Mouse (Mus musculus): Measurements from ENCODE around the gene Adra2c. TPM values are rescaled to one million over a fixed set of nuclear protein-coding genes. Genes with fewer than 3 reads are reported as not detected.

Gene Adra2c
- polyA plus RNA-seq, 1 experiment from 2014 or later = not detected

DNA sequence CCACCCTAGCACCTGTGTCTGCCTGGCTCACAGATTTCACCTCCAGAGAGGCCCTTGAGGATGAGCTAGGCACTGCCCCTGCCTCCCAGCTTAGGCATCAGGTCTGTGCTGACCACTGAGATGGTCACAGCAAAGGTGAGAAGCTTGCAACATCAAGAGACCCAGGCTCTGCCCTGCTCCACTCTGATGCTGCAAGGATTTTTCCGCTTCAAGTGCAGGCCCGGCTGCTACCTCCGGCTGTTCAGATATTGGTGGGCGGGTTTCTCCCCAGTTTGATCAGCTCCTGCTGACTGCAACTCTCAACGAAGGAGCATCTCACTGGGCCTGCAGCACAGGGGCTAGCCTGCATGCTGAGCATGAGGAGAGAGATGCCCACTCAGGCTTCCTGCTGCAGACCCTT, 8.1 kb downstream of the Adra2c start:
- no peak for TF ChIP-seq EP300 (optimal IDR thresholded peaks at IDR 0.05)
- no peak for TF ChIP-seq CTCF (IDR thresholded peaks at IDR 0.05; ENCODE audit: low read depth)

DNA sequence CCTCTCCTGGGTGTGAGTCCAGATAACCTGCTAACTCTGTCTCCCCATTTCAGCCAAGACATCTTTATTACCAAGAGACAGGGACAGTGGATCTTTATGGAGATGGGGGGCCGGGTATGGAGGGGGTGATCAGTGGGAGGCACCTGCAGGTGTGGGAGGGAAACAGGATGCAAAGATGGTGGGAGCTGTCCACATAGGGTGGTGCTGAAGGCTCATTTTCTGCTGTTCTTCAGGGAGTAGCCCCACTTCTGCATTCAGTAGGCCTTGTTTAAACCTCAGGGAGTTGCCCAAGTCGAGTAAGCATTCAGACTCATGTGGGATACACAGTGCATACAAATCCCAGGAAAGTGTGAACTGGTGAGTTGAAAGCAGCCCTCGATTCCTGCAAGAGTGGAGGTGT, 21.5 kb downstream of the Adra2c start:
- no peak for ATAC-seq (ENCODE audit: low FRiP score, low TSS enrichment)
- peak; percentile 41 for DNase-seq (ENCODE audit: low spot score)
- H3K9me3 ChIP-seq (ENCODE audit: control insufficient read depth, low read length) = no peaks in the 10 kb centered on the region
- H3K27me3 ChIP-seq (ENCODE audit: control insufficient read depth, insufficient read depth, low read length) = no peaks in the 10 kb centered on the region
- H3K4me1 ChIP-seq (replicated peaks; ENCODE audit: control insufficient read depth, insufficient read depth) = no peaks in the 10 kb centered on the region
- no peaks in the 10 kb centered on the region for H3K36me3 ChIP-seq (ENCODE audit: control insufficient read depth, insufficient read depth, low read length)
- H3K9ac ChIP-seq (ENCODE audit: low read length) = no peak overlapping the region
- H3K4me2 ChIP-seq (replicated peaks; ENCODE audit: low read depth) = no peak overlapping the region
- H3K4me3 ChIP-seq (ENCODE audit: low read depth, low read length) = no peak overlapping the region
- WGBS = 12% methylated on average over 3 of the region's 3 CpGs
- TF ChIP-seq CTCF (IDR thresholded peaks at IDR 0.05; ENCODE audit: low read depth) (no peak), EP300 (optimal IDR thresholded peaks at IDR 0.05) (no peak)
- H3K27ac ChIP-seq (replicated peaks) = no peak overlapping the region

More for the DNA sequence above, 8.1 kb downstream of the Adra2c start:
- WGBS = 76% methylated on average over 5 of the region's 5 CpGs
- H3K36me3 ChIP-seq (ENCODE audit: control insufficient read depth, insufficient read depth, low read length) = no peaks in the 10 kb centered on the region
- no peak overlapping the region for H3K27ac ChIP-seq (replicated peaks)
- H3K9me3 ChIP-seq (ENCODE audit: control insufficient read depth, low read length) = no peaks in the 10 kb centered on the region
- peaks cover 2% of the 10 kb centered on the region for H3K27me3 ChIP-seq (ENCODE audit: control insufficient read depth, insufficient read depth, low read length)
- H3K4me1 ChIP-seq (replicated peaks; ENCODE audit: control insufficient read depth, insufficient read depth) = no peaks in the 10 kb centered on the region
- no peak overlapping the region for H3K4me2 ChIP-seq (replicated peaks; ENCODE audit: low read depth)
- DNase-seq (ENCODE audit: low spot score) (no peak), ATAC-seq (ENCODE audit: low FRiP score, low TSS enrichment) (no peak)
- H3K4me3 ChIP-seq (ENCODE audit: low read depth, low read length) = no peak overlapping the region
- no peak overlapping the region for H3K9ac ChIP-seq (ENCODE audit: low read length)

DNA sequence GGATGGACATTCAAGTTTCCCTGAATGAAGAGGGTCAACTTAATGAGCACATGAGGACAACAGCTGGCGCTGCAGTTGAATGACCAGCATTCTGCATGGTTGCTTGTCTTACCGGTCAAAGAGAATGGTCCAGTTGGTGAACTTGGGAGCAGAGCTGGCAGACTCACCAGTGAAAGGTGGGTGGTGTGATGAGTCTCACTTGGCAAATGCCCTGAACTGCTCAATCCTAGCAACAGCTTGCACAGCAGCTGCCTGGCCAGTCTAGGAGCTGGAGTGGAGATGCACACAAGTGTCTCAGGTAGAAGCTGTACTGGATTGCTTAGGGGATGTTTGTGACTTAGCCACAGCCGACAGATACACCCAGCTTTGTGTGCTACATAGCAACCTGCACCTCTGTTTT, 26.1 kb downstream of the Adra2c start:
- 78% methylated on average over 3 of the region's 3 CpGs for WGBS
- no peak overlapping the region for H3K27ac ChIP-seq (replicated peaks)
- DNase-seq (ENCODE audit: low spot score) (no peak), ATAC-seq (ENCODE audit: low FRiP score, low TSS enrichment) (no peak)
- H3K9me3 ChIP-seq (ENCODE audit: control insufficient read depth, low read length) = no peaks in the 10 kb centered on the region
- no peaks in the 10 kb centered on the region for H3K36me3 ChIP-seq (ENCODE audit: control insufficient read depth, insufficient read depth, low read length)
- H3K4me3 ChIP-seq (ENCODE audit: low read depth, low read length) = no peak overlapping the region
- H3K27me3 ChIP-seq (ENCODE audit: control insufficient read depth, insufficient read depth, low read length) = no peaks in the 10 kb centered on the region
- no peak overlapping the region for H3K9ac ChIP-seq (ENCODE audit: low read length)
- no peaks in the 10 kb centered on the region for H3K4me1 ChIP-seq (replicated peaks; ENCODE audit: control insufficient read depth, insufficient read depth)
- no peak overlapping the region for H3K4me2 ChIP-seq (replicated peaks; ENCODE audit: low read depth)
- TF ChIP-seq EP300 (optimal IDR thresholded peaks at IDR 0.05) = no peak
- no peak for TF ChIP-seq CTCF (IDR thresholded peaks at IDR 0.05; ENCODE audit: low read depth)

DNA sequence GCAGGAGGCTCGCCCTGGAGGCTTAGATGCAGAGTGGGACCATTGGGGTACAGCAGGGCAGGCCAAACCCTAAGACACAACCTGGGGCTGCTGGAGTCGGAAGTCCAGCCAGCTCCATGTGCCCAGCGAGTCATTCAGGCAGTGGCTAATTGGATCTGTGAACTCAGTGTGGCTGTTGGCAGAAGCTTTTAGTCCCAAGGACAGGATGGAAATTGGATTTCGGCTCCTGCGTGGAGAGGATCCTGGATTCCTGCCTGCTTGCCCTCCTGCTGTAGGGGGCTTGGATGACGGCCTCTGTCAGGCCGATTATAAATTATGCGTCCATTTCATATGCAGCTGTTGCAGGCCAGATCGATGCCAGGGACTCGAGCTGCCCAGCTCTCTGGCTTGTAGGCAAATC, 27.2 kb downstream of the Adra2c start:
- H3K9ac ChIP-seq (ENCODE audit: low read length) = no peak overlapping the region
- no peaks in the 10 kb centered on the region for H3K4me1 ChIP-seq (replicated peaks; ENCODE audit: control insufficient read depth, insufficient read depth)
- TF ChIP-seq EP300 (optimal IDR thresholded peaks at IDR 0.05) = no peak
- TF ChIP-seq CTCF (IDR thresholded peaks at IDR 0.05; ENCODE audit: low read depth) = no peak
- WGBS = 72% methylated on average over 10 of the region's 10 CpGs
- DNase-seq (ENCODE audit: low spot score) (no peak), ATAC-seq (ENCODE audit: low FRiP score, low TSS enrichment) (no peak)
- H3K36me3 ChIP-seq (ENCODE audit: control insufficient read depth, insufficient read depth, low read length) = no peaks in the 10 kb centered on the region
- H3K4me2 ChIP-seq (replicated peaks; ENCODE audit: low read depth) = no peak overlapping the region
- no peaks in the 10 kb centered on the region for H3K9me3 ChIP-seq (ENCODE audit: control insufficient read depth, low read length)
- no peak overlapping the region for H3K4me3 ChIP-seq (ENCODE audit: low read depth, low read length)
- no peaks in the 10 kb centered on the region for H3K27me3 ChIP-seq (ENCODE audit: control insufficient read depth, insufficient read depth, low read length)
- H3K27ac ChIP-seq (replicated peaks) = no peak overlapping the region

DNA sequence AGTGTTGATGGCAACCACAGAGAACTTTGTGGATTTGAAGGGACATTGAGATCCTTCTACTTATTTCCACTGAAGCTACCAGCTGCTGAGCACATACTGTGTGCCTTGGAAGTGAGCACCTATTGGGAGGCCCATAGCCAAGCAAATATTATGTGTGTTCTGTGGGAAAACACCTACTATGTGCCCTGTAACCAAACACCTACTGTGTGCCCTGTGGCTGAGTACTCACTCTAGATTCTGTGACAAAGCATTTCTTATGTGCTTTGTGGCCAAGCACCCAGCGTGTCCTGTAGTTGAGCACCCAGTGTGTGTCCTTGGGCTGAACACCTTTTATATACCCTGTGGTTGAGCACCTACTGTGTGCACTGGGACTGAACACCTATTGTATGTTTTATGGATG, 28.6 kb downstream of the Adra2c start:
- 93% methylated on average over 1 of the region's 1 CpGs for WGBS
- no peak overlapping the region for H3K4me2 ChIP-seq (replicated peaks; ENCODE audit: low read depth)
- H3K4me1 ChIP-seq (replicated peaks; ENCODE audit: control insufficient read depth, insufficient read depth) = no peaks in the 10 kb centered on the region
- no peaks in the 10 kb centered on the region for H3K27me3 ChIP-seq (ENCODE audit: control insufficient read depth, insufficient read depth, low read length)
- no peak for TF ChIP-seq EP300 (optimal IDR thresholded peaks at IDR 0.05)
- TF ChIP-seq CTCF (IDR thresholded peaks at IDR 0.05; ENCODE audit: low read depth) = no peak
- H3K9me3 ChIP-seq (ENCODE audit: control insufficient read depth, low read length) = no peaks in the 10 kb centered on the region
- no peak overlapping the region for H3K27ac ChIP-seq (replicated peaks)
- H3K4me3 ChIP-seq (ENCODE audit: low read depth, low read length) = no peak overlapping the region
- no peak for DNase-seq (ENCODE audit: low spot score)
- H3K9ac ChIP-seq (ENCODE audit: low read length) = no peak overlapping the region
- ATAC-seq (ENCODE audit: low FRiP score, low TSS enrichment) = no peak
- no peaks in the 10 kb centered on the region for H3K36me3 ChIP-seq (ENCODE audit: control insufficient read depth, insufficient read depth, low read length)

DNA sequence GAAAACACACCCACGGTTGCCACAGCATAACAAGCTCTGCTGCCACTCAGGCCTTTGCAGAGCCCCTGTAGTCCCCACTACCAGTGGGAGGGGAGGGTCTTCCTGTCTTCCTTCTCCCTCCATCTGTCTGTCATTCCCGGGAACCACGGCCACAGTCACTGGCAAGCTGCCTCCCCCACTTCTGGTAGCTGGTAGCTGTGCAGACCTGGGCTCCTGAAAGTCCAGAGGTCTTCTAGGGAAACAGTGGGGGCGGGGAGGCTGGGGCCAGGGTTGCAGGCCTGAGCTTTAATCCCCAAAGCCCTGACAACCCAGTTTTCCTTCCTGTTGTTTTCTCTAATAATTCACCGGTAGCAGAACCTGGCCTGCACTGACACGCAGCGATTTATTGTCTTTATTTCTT, 31.7 kb downstream of the Adra2c start:
- no peak for TF ChIP-seq CTCF (IDR thresholded peaks at IDR 0.05; ENCODE audit: low read depth)
- H3K4me2 ChIP-seq (replicated peaks; ENCODE audit: low read depth) = no peak overlapping the region
- no peak overlapping the region for H3K9ac ChIP-seq (ENCODE audit: low read length)
- H3K27me3 ChIP-seq (ENCODE audit: control insufficient read depth, insufficient read depth, low read length) = 0 out of 2 replicates have a peak, but pooled peaks cover 2% of the 10 kb centered on the region
- DNase-seq (ENCODE audit: low spot score) (no peak), ATAC-seq (ENCODE audit: low FRiP score, low TSS enrichment) (no peak)
- H3K36me3 ChIP-seq (ENCODE audit: control insufficient read depth, insufficient read depth, low read length) = no peaks in the 10 kb centered on the region
- WGBS = 43% methylated on average over 7 of the region's 7 CpGs
- H3K4me1 ChIP-seq (replicated peaks; ENCODE audit: control insufficient read depth, insufficient read depth) = no peaks in the 10 kb centered on the region
- no peak overlapping the region for H3K27ac ChIP-seq (replicated peaks)
- H3K9me3 ChIP-seq (ENCODE audit: control insufficient read depth, low read length) = no peaks in the 10 kb centered on the region
- no peak overlapping the region for H3K4me3 ChIP-seq (ENCODE audit: low read depth, low read length)

Measured in stomach, postnatal 0 days (tissue).